Mouse (Mus musculus) midbrain, embryonic 16.5 days (tissue): ENCODE measurements around the gene Abcg4. TPM values are rescaled to one million over a fixed set of nuclear protein-coding genes. Genes with fewer than 3 reads are reported as not detected.
"Not testable (repeated sequence)": the region's sequence is repeated elsewhere in the genome, so short reads cannot be mapped to it uniquely, and the experiment has no call there.

Source experiments
- ATAC-seq: fragments of 200-750 bp; cut with Nextera tagmentation; 2 replicates; pipeline ENCODE4 v1.8.0; 2017; ENCODE audit warnings: moderate TSS enrichment
- H3K27ac ChIP-seq: fragments of 300-500 bp; sonication (generic); 2 replicates; pipeline ENCODE4 v1.5.1; 2014; ENCODE audit warnings: mild to moderate bottlenecking, low read length, mixed read lengths
- H3K27me3 ChIP-seq: fragments of 300-500 bp; sonication (generic); 2 replicates; pipeline ENCODE4 v1.6.1; 2014; ENCODE audit warnings: low read depth, low read length, mixed read lengths; ENCODE audit not compliant: control insufficient read depth, insufficient read depth
- H3K36me3 ChIP-seq: fragments of 300-500 bp; sonication (generic); 2 replicates; pipeline ENCODE4 v1.6.1; 2014; ENCODE audit warnings: mild to moderate bottlenecking, low read length, moderate library complexity, mixed read lengths; ENCODE audit not compliant: control insufficient read depth, insufficient read depth
- H3K4me1 ChIP-seq: fragments of 300-500 bp; sonication (generic); 2 replicates; pipeline ENCODE4 v1.6.1; 2014; ENCODE audit warnings: mild to moderate bottlenecking, low read length, mixed read lengths; ENCODE audit not compliant: control insufficient read depth, insufficient read depth
- H3K4me2 ChIP-seq: fragments of 300-500 bp; sonication (generic); 2 replicates; pipeline ENCODE4 v1.6.1; 2014; ENCODE audit warnings: mild to moderate bottlenecking, low read length, mixed read lengths
- H3K4me3 ChIP-seq: fragments of 300-500 bp; sonication (generic); 2 replicates; pipeline ENCODE4 v1.5.1; 2014; ENCODE audit warnings: low read depth, mild to moderate bottlenecking, low read length, moderate library complexity, mixed read lengths
- H3K9ac ChIP-seq: fragments of 300-500 bp; sonication (generic); 2 replicates; pipeline ENCODE4 v1.6.1; 2014; ENCODE audit warnings: low read depth, low read length, mixed read lengths
- H3K9me3 ChIP-seq: fragments of 300-500 bp; sonication (generic); replicated peaks from 2 replicates; pipeline ENCODE4 v1.6.1; 2014; ENCODE audit warnings: mild to moderate bottlenecking, low read length, mixed read lengths; ENCODE audit not compliant: control insufficient read depth, poor library complexity, severe bottlenecking
- WGBS: fragments of 180-500 bp; shearing (Covaris S2); extraction: QIAGEN DNeasy Blood & Tissue Kit; methylation state at CpG from one replicate; pipeline ENCODE4 v1.1.7; 2014; 5-methylcytosine and 5-hydroxymethylcytosine counted together
- polyA plus RNA-seq: library from polyadenylated mRNA; unstranded; fragments of >200 nt; fragmentation: Nextera tagmentation; extraction: Ambion mirVana; gene quantifications from 2 replicates; pipeline ENCODE4 v1.2.1, GENCODE M21; 2015

The Abcg4 gene
- polyA plus RNA-seq, result 29.7 and 33.9 TPM in 2 replicates

DNA sequence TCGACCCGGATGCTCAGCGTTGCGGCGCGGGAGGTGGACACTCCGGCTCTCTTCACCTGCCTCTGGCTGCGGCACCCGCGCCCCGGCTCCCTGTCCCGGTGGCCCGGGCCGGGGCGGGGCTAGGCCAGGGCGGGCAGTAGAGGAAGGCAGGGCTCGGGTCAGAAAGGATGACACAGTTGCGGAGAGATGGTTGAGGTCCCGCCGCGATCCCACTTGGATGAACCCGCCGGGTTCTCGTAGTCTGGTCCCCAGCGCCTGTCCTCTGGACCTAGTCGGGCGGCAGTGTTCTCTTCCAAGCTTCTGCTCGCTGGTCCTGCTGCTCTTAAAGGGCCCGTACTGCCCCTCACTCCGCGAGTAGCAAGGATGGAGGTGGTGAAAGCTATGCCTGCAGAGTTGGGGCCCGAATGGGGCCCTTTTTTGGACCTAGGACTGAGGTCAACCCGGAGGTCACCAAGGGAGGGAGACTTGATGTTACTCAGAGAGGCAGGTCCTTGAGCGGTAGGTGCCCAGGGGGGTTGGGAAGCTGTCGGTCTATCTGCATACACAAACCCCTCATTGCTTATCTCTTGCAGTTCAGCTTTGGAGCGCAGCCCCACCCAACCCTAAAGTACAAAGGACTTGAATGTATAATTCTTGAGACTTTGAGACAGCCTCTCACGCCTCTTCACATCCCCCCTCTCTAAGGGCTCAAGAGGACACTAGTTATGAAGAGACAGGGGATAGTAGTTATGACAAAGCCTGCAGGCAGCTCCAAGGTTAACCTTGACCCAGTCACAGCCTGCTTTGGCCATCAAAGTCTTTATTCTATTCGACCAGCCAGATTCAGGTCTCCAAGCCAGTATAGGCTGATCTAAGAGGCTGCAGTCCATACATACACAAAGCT is at the start of gene Abcg4:
TSS of gene Abcg4 (minus strand) at position 540 of the 883 bp plus-strand sequence.
- under 1% methylated on average over 38 of the region's 38 CpGs for WGBS
- H3K4me2 ChIP-seq, result peak within 1 kb of the TSS; percentile 97
- no peaks in the 10 kb centered on the region for H3K27me3 ChIP-seq
- no peaks in the 10 kb centered on the region for H3K9me3 ChIP-seq
- ATAC-seq, result peak; percentile 70
- peak within 1 kb of the TSS; percentile 87 for H3K27ac ChIP-seq
- peak within 1 kb of the TSS; percentile 95 for H3K4me3 ChIP-seq
- peaks cover 6% of the 10 kb centered on the region for H3K36me3 ChIP-seq
- H3K9ac ChIP-seq, result peak within 1 kb of the TSS; percentile 98
- peaks cover 28% of the 10 kb centered on the region for H3K4me1 ChIP-seq

GRCm38 (mm10) chr9:44337436-44338169 is 49.2 kb upstream of the Abcg4 start:
- Histone ChIP-seq H3K9ac (no peak overlapping the region), H3K4me1 (peaks cover 18% of the 10 kb centered on the region), H3K4me3 (no peak overlapping the region), H3K4me2 (no peak overlapping the region), H3K27ac (no peak overlapping the region), H3K9me3 (no peaks in the 10 kb centered on the region), H3K36me3 (peaks cover 12% of the 10 kb centered on the region), H3K27me3 (no peaks in the 10 kb centered on the region)
- no peak for ATAC-seq
- 57% methylated on average over 9 of the region's 9 CpGs for WGBS

DNA sequence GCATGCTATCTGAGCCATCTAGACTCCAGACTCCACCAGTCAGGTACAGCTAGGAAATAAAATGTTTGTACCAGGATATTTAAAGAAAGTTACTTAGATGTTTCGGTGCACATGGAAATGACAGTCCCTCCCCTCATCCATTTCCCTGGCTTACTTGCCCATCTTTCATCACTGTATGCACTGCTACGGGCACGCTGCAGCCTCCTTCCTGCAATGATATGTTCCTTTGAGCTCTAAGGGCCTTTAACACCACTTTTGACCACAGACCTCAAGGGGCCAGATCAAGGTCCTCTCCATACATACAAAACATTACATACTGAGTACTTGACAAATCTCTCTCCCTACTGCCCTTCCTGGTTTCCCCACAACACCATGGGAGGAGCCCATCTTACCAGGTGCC is 48.5 kb upstream of the Abcg4 start:
- ATAC-seq, result no peak

DNA sequence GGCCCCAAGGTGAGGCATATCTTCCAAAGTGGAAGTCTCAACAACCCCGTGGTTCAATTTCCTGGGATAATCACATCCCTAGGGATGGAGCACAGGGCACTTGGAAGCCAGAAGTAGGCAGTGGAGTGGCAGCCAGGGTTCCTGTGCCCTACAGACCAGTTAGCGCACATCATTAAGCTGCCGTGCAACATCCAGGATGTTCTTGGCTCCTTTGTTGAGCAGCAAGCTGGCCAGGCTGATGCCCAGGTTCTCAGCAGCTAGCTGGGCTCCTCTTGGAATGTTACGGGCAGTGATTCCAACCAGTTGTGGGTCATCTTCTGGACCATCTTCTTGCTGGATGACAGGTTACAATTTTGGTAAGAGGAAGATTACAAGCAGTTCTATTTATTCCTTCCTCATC is 48.1 kb upstream of the Abcg4 start:
- not testable (repeated sequence) for ATAC-seq, H3K27ac ChIP-seq, H3K9me3 ChIP-seq, H3K27me3 ChIP-seq, H3K4me3 ChIP-seq
- peaks cover 13% of the 10 kb centered on the region for H3K36me3 ChIP-seq
- H3K4me2 ChIP-seq, result peak overlapping the region; percentile 96
- 29% methylated on average over 4 of the region's 4 CpGs for WGBS
- H3K4me1 ChIP-seq, result peaks cover 18% of the 10 kb centered on the region
- H3K9ac ChIP-seq, result peak overlapping the region; percentile 52

More for the DNA sequence above, 48.5 kb upstream of the Abcg4 start:
- 84% methylated on average over 3 of the region's 3 CpGs for WGBS
- H3K9me3 ChIP-seq, result no peaks in the 10 kb centered on the region
- no peak overlapping the region; the same call in 1 of the 2 replicates for H3K4me3 ChIP-seq
- H3K9ac ChIP-seq, result peak overlapping the region; percentile 52; the same call in 1 of the 2 replicates
- H3K27me3 ChIP-seq, result no peaks in the 10 kb centered on the region
- H3K27ac ChIP-seq, result no peak overlapping the region
- peak overlapping the region; percentile 96 for H3K4me2 ChIP-seq
- peaks cover 18% of the 10 kb centered on the region for H3K4me1 ChIP-seq
- peaks cover 13% of the 10 kb centered on the region for H3K36me3 ChIP-seq

GRCm38 (mm10) chr9:44336093-44336406 is 47.6 kb upstream of the Abcg4 start:
- H3K4me1 ChIP-seq, result peaks cover 18% of the 10 kb centered on the region
- peak overlapping the region; percentile 91 for H3K4me3 ChIP-seq
- 3% methylated on average over 5 of the region's 5 CpGs for WGBS
- H3K4me2 ChIP-seq, result peak overlapping the region; percentile 96
- peak overlapping the region; percentile 84 for H3K9ac ChIP-seq
- H3K27me3 ChIP-seq, result no peaks in the 10 kb centered on the region
- ATAC-seq, result no peak
- H3K27ac ChIP-seq, result peak overlapping the region; percentile 94; the same call in 1 of the 2 replicates
- no peaks in the 10 kb centered on the region for H3K9me3 ChIP-seq
- peaks cover 13% of the 10 kb centered on the region for H3K36me3 ChIP-seq

- WGBS, result under 1% methylated on average over 45 of the region's 50 CpGs
- ATAC-seq, result no peak
- peaks cover 15% of the 10 kb centered on the region for H3K36me3 ChIP-seq
Measured at GRCm38 (mm10) chr9:44335331-44336092, 47.1 kb upstream of the Abcg4 start.

GRCm38 (mm10) chr9:44334396-44335330 is 46.2 kb upstream of the Abcg4 start, which contains the start of gene H2afx:
H2afx (plus strand) TSS chr9:44334694.
- peak within 1 kb of the TSS; percentile 94 for H3K27ac ChIP-seq
- H3K27me3 ChIP-seq, result no peaks in the 10 kb centered on the region
- no peaks in the 10 kb centered on the region for H3K9me3 ChIP-seq
- ATAC-seq, result peak; percentile 95
- H3K4me1 ChIP-seq, result peaks cover 18% of the 10 kb centered on the region
- H3K4me2 ChIP-seq, result peak within 1 kb of the TSS; percentile 96
- H3K4me3 ChIP-seq, result peak within 1 kb of the TSS; percentile 91
- under 1% methylated on average over 86 of the region's 91 CpGs for WGBS
- H3K36me3 ChIP-seq, result peaks cover 15% of the 10 kb centered on the region
- peak within 1 kb of the TSS; percentile 84 for H3K9ac ChIP-seq

More at GRCm38 (mm10) chr9:44335331-44336092, 47.1 kb upstream of the Abcg4 start:
- peak overlapping the region; percentile 91 for H3K4me3 ChIP-seq
- peak overlapping the region; percentile 84 for H3K9ac ChIP-seq
- H3K4me2 ChIP-seq, result peak overlapping the region; percentile 96
- H3K4me1 ChIP-seq, result peaks cover 18% of the 10 kb centered on the region
- no peaks in the 10 kb centered on the region for H3K27me3 ChIP-seq
- H3K27ac ChIP-seq, result peak overlapping the region; percentile 94
- H3K9me3 ChIP-seq, result no peaks in the 10 kb centered on the region
